Mouse (Mus musculus) liver, adult 2 months (tissue): ENCODE measurements around the gene Adra2b.

Experiments used
- CTCF ChIP-seq: fragments of 200-500 bp; IDR thresholded peaks from 2 replicates; pipeline ENCODE4 v1.5.1; 2011; ENCODE audit warnings: low read depth, low read length, control low read depth
- POLR2A ChIP-seq: fragments of 200-500 bp; IDR thresholded peaks from 2 replicates; pipeline ENCODE4 v1.6.1; 2011; ENCODE audit warnings: low read length, control low read depth; ENCODE audit not compliant: insufficient read depth; ENCODE audit errors: extremely low read depth

DNA sequence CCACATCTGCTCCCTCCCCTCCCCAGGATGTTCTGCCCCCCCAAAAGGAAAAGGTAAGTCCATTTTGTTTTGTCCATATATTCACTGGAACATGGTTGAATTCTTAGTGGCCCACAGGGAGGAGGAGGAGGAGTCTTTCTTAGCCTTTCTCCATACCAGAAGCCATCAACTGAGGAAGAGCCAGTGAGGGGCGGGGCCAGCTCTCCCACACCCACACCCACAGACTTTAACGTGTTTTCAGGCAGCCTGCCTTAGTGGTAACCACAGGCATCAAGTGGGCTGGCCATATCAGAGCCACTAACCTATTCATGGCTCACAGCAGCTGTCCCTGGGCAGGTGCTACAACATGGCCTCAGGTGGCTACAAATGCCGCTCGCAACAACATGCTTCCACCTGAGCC, 24.2 kb upstream of the Adra2b start:
- no peak for TF ChIP-seq POLR2A
- no peak for TF ChIP-seq CTCF
